Mouse (Mus musculus): ENCODE measurements around the gene Mthfd1.

GRCm38 (mm10) chr12:76261556-76261955, 6.5 kb downstream of the Mthfd1 start:
- TF ChIP-seq CTCF (IDR thresholded peaks at IDR 0.05) (no peak), EP300 (IDR thresholded peaks at IDR 0.05; ENCODE audit: insufficient read depth, low read depth, low read length) (no peak), POLR2A (IDR thresholded peaks at IDR 0.05; ENCODE audit: insufficient read depth, low read depth, low read length) (no peak)

All from heart, adult 2 months (tissue).